Mouse (Mus musculus) v-Abl transformed pro-B cells (cell line): Measurements from ENCODE around the gene Zfp280b.
"Not testable (repeated sequence)": the region's sequence is repeated elsewhere in the genome, so short reads cannot be mapped to it uniquely, and the experiment has no call there.

Source experiments
- in situ Hi-C, 2 experiments: fragments of 400-800 bp; cut with MboI; formaldehyde crosslinking; loops; one replicate each; pipeline ENCODE4 v1.15.1; 2025; ENCODE audit not compliant: unreplicated experiment in 2 of 2

The Zfp280b gene

GRCm38 (mm10) chr10:76028396-76028795 is 4.1 kb upstream of the Zfp280b start:
- in situ Hi-C loops: no loop called here

GRCm38 (mm10) chr10:76029276-76029675 is 3.2 kb upstream of the Zfp280b start:
- in situ Hi-C loops: no loop called here

- in situ Hi-C loops: loop anchor here (5.0 kb wide), 2 partner anchors 38 to 53 kb away; no protein-coding TSS in a partner anchor
These were observed 2.0 kb upstream of the Zfp280b start for GRCm38 (mm10) chr10:76030496-76030895.

- in situ Hi-C loops: loop anchor here (5.0 kb wide), 2 partner anchors 39 to 54 kb away; no protein-coding TSS in a partner anchor
These were observed 694 bp upstream of the Zfp280b start for GRCm38 (mm10) chr10:76031511-76032401.

- in situ Hi-C loops: loop anchor here (5.0 kb wide), 2 partner anchors 41 to 56 kb away; no protein-coding TSS in a partner anchor
These were observed 637 bp downstream of the Zfp280b start for GRCm38 (mm10) chr10:76033119-76033455.

- in situ Hi-C loops: loop anchor here (5.0 kb wide), 2 partner anchors 42 to 57 kb away; no protein-coding TSS in a partner anchor
These were observed 1.7 kb downstream of the Zfp280b start for GRCm38 (mm10) chr10:76034001-76034600.

GRCm38 (mm10) chr10:76035277-76035676 is 2.8 kb downstream of the Zfp280b start:
- in situ Hi-C loops: loop anchor here in 1 of 2 experiments (5.0 kb wide), 1 partner anchor 63 kb away; no protein-coding TSS in a partner anchor

- in situ Hi-C loops: loop anchor here in 1 of 2 experiments (5.0 kb wide), 1 partner anchor 65 kb away; no protein-coding TSS in a partner anchor
These were observed 4.5 kb downstream of the Zfp280b start for GRCm38 (mm10) chr10:76036962-76037361.

GRCm38 (mm10) chr10:76045343-76045742 is 12.9 kb downstream of the Zfp280b start:
- in situ Hi-C loops: no loop called here

- in situ Hi-C loops: no loop called here
These were observed 14.3 kb downstream of the Zfp280b start for GRCm38 (mm10) chr10:76046754-76047153.

- in situ Hi-C loops: no loop called here
These were observed 14.9 kb downstream of the Zfp280b start for GRCm38 (mm10) chr10:76047182-76047869.

- in situ Hi-C loops: no loop called here
These were observed 16.5 kb downstream of the Zfp280b start for GRCm38 (mm10) chr10:76048967-76049366.

- in situ Hi-C loops: no loop called here
These were observed 19.4 kb downstream of the Zfp280b start for GRCm38 (mm10) chr10:76051860-76052259.

- in situ Hi-C loops: no loop called here
These were observed 30.0 kb downstream of the Zfp280b start for GRCm38 (mm10) chr10:76062439-76062838.

GRCm38 (mm10) chr10:76067674-76068613 is 35.5 kb downstream of the Zfp280b start:
- in situ Hi-C loops: no loop called here

- in situ Hi-C loops: not testable (repeated sequence)
These were observed 39.6 kb downstream of the Zfp280b start for GRCm38 (mm10) chr10:76072080-76072479.

GRCm38 (mm10) chr10:76077008-76077407 is 44.6 kb downstream of the Zfp280b start:
- in situ Hi-C loops: not testable (repeated sequence)
